Mouse (Mus musculus) hindbrain, embryonic 13.5 days (tissue): ENCODE results near the gene Gprc5c. TPM values are rescaled to one million over a fixed set of nuclear protein-coding genes. Genes with fewer than 3 reads are reported as not detected.

ENCODE experiments used
- ATAC-seq: fragments of 200-750 bp; cut with Nextera tagmentation; 2 replicates; pipeline ENCODE4 v1.8.0; 2017; ENCODE audit warnings: moderate TSS enrichment; ENCODE audit not compliant: low FRiP score
- H3K27ac ChIP-seq: fragments of 300-500 bp; sonication (generic); 2 replicates; pipeline ENCODE4 v1.5.1; 2015; ENCODE audit warnings: inconsistent platforms, mild to moderate bottlenecking, moderate library complexity
- H3K27me3 ChIP-seq: fragments of 300-500 bp; sonication (generic); 2 replicates; pipeline ENCODE4 v1.6.1; 2015; ENCODE audit warnings: mild to moderate bottlenecking, inconsistent platforms
- H3K36me3 ChIP-seq: fragments of 300-500 bp; sonication (generic); 2 replicates; pipeline ENCODE4 v1.6.1; 2015; ENCODE audit warnings: mild to moderate bottlenecking, inconsistent platforms
- H3K4me1 ChIP-seq: fragments of 300-500 bp; sonication (generic); replicated peaks from 2 replicates; pipeline ENCODE4 v1.6.1; 2015; ENCODE audit warnings: inconsistent platforms
- H3K4me2 ChIP-seq: fragments of 300-500 bp; sonication (generic); 2 replicates; pipeline ENCODE4 v1.6.1; 2015; ENCODE audit warnings: inconsistent platforms, mild to moderate bottlenecking, moderate library complexity
- H3K4me3 ChIP-seq: fragments of 300-500 bp; sonication (generic); 2 replicates; pipeline ENCODE4 v1.5.1; 2015; ENCODE audit warnings: mild to moderate bottlenecking, inconsistent platforms
- H3K9ac ChIP-seq: fragments of 300-500 bp; sonication (generic); 2 replicates; pipeline ENCODE4 v1.6.1; 2015; ENCODE audit warnings: mild to moderate bottlenecking, inconsistent platforms
- H3K9me3 ChIP-seq: fragments of 300-500 bp; sonication (generic); 2 replicates; pipeline ENCODE4 v1.6.1; 2016; ENCODE audit warnings: inconsistent platforms
- WGBS: fragments of 180-500 bp; shearing (Covaris S2); methylation state at CpG from one replicate; pipeline ENCODE4 v1.1.7; 2015; 5-methylcytosine and 5-hydroxymethylcytosine counted together
- polyA plus RNA-seq: library from polyadenylated mRNA; unstranded; fragments of >200 nt; fragmentation: Nextera tagmentation; extraction: Ambion mirVana; gene quantifications from 2 replicates; pipeline ENCODE4 v1.2.1, GENCODE M21; 2015

The Gprc5c gene
- polyA plus RNA-seq, 1 experiment from 2014 or later: 9.9 TPM

GRCm38 (mm10) chr11:114874226-114875145, 23.5 kb downstream of the Gprc5c start:
- Histone ChIP-seq H3K27ac (no peak overlapping the region), H3K9ac (no peak overlapping the region), H3K9me3 (no peaks in the 10 kb centered on the region), H3K4me3 (no peak overlapping the region), H3K27me3 (0 out of 2 replicates have a peak, but pooled peaks cover 4% of the 10 kb centered on the region), H3K4me2 (no peak overlapping the region), H3K36me3 (no peaks in the 10 kb centered on the region), H3K4me1 (peaks cover 23% of the 10 kb centered on the region)
- no peak for ATAC-seq
- WGBS: 60% methylated on average over 9 of the region's 9 CpGs

- no peaks in the 10 kb centered on the region for H3K9me3 ChIP-seq
- no peak overlapping the region for H3K9ac ChIP-seq
- no peak overlapping the region for H3K4me3 ChIP-seq
- 0 out of 2 replicates have a peak, but pooled peaks cover 4% of the 10 kb centered on the region for H3K27me3 ChIP-seq
- H3K4me1 ChIP-seq: peaks cover 23% of the 10 kb centered on the region
- no peak overlapping the region for H3K27ac ChIP-seq
- H3K4me2 ChIP-seq: no peak overlapping the region
- 15% methylated on average over 9 of the region's 9 CpGs for WGBS
- H3K36me3 ChIP-seq: no peaks in the 10 kb centered on the region
- no peak for ATAC-seq
Observed at GRCm38 (mm10) chr11:114875301-114875801, 24.4 kb downstream of the Gprc5c start.

GRCm38 (mm10) chr11:114876176-114876575, 25.2 kb downstream of the Gprc5c start:
- Histone ChIP-seq H3K9ac (no peak overlapping the region), H3K27me3 (0 out of 2 replicates have a peak, but pooled peaks cover 4% of the 10 kb centered on the region), H3K27ac (no peak overlapping the region), H3K36me3 (no peaks in the 10 kb centered on the region), H3K9me3 (no peaks in the 10 kb centered on the region), H3K4me3 (no peak overlapping the region), H3K4me1 (peaks cover 23% of the 10 kb centered on the region), H3K4me2 (no peak overlapping the region)
- no peak for ATAC-seq
- WGBS: 44% methylated on average over 7 of the region's 7 CpGs

- WGBS: 56% methylated on average over 2 of the region's 2 CpGs
- no peak overlapping the region for H3K4me3 ChIP-seq
- no peak overlapping the region for H3K4me2 ChIP-seq
- H3K36me3 ChIP-seq: no peaks in the 10 kb centered on the region
- no peak overlapping the region for H3K9ac ChIP-seq
- ATAC-seq: no peak
- H3K9me3 ChIP-seq: no peaks in the 10 kb centered on the region
- peaks cover 23% of the 10 kb centered on the region for H3K4me1 ChIP-seq
- no peak overlapping the region for H3K27ac ChIP-seq
- 0 out of 2 replicates have a peak, but pooled peaks cover 4% of the 10 kb centered on the region for H3K27me3 ChIP-seq
Observed at GRCm38 (mm10) chr11:114876621-114877020, 25.7 kb downstream of the Gprc5c start.

- H3K9ac ChIP-seq: no peak overlapping the region
Observed at GRCm38 (mm10) chr11:114877145-114877544, 26.2 kb downstream of the Gprc5c start.

GRCm38 (mm10) chr11:114879666-114880065, 28.7 kb downstream of the Gprc5c start:
- Histone ChIP-seq H3K27me3 (0 out of 2 replicates have a peak, but pooled peaks cover 4% of the 10 kb centered on the region), H3K9me3 (no peaks in the 10 kb centered on the region), H3K27ac (no peak overlapping the region), H3K4me3 (no peak overlapping the region), H3K36me3 (no peaks in the 10 kb centered on the region), H3K9ac (no peak overlapping the region), H3K4me2 (no peak overlapping the region), H3K4me1 (peaks cover 11% of the 10 kb centered on the region)
- 84% methylated on average over 2 of the region's 2 CpGs for WGBS
- no peak for ATAC-seq

More at GRCm38 (mm10) chr11:114877145-114877544, 26.2 kb downstream of the Gprc5c start:
- ATAC-seq: no peak
- Histone ChIP-seq H3K27me3 (0 out of 2 replicates have a peak, but pooled peaks cover 4% of the 10 kb centered on the region), H3K9me3 (no peaks in the 10 kb centered on the region), H3K36me3 (no peaks in the 10 kb centered on the region), H3K4me2 (no peak overlapping the region), H3K27ac (no peak overlapping the region), H3K4me1 (peaks cover 23% of the 10 kb centered on the region), H3K4me3 (no peak overlapping the region)
- WGBS: 72% methylated on average over 3 of the region's 3 CpGs

- no peak overlapping the region for H3K4me2 ChIP-seq
- no peak for ATAC-seq
Observed at GRCm38 (mm10) chr11:114880185-114880584, 29.2 kb downstream of the Gprc5c start.

GRCm38 (mm10) chr11:114880589-114880988, 29.6 kb downstream of the Gprc5c start:
- H3K36me3 ChIP-seq: no peaks in the 10 kb centered on the region
- WGBS: 6% methylated on average over 1 of the region's 1 CpGs
- H3K4me3 ChIP-seq: no peak overlapping the region
- H3K27ac ChIP-seq: no peak overlapping the region
- no peaks in the 10 kb centered on the region for H3K9me3 ChIP-seq
- peaks cover 3% of the 10 kb centered on the region; the same call in 1 of the 2 replicates for H3K4me1 ChIP-seq
- no peak overlapping the region for H3K4me2 ChIP-seq
- H3K27me3 ChIP-seq: 0 out of 2 replicates have a peak, but pooled peaks cover 4% of the 10 kb centered on the region
- ATAC-seq: no peak
- H3K9ac ChIP-seq: no peak overlapping the region

More at GRCm38 (mm10) chr11:114880185-114880584, 29.2 kb downstream of the Gprc5c start:
- Histone ChIP-seq H3K4me1 (peaks cover 6% of the 10 kb centered on the region), H3K27ac (no peak overlapping the region), H3K9me3 (no peaks in the 10 kb centered on the region), H3K9ac (no peak overlapping the region), H3K27me3 (0 out of 2 replicates have a peak, but pooled peaks cover 4% of the 10 kb centered on the region), H3K4me3 (no peak overlapping the region), H3K36me3 (no peaks in the 10 kb centered on the region)

GRCm38 (mm10) chr11:114883251-114883789, 32.4 kb downstream of the Gprc5c start:
- Histone ChIP-seq H3K4me2 (no peak overlapping the region), H3K4me3 (no peak overlapping the region), H3K36me3 (no peaks in the 10 kb centered on the region), H3K4me1 (no peaks in the 10 kb centered on the region), H3K9me3 (no peaks in the 10 kb centered on the region), H3K27ac (no peak overlapping the region), H3K9ac (no peak overlapping the region), H3K27me3 (no peaks in the 10 kb centered on the region)
- ATAC-seq: no peak
- WGBS: 88% methylated on average over 4 of the region's 4 CpGs

GRCm38 (mm10) chr11:114884380-114885100, 33.6 kb downstream of the Gprc5c start:
- no peaks in the 10 kb centered on the region for H3K9me3 ChIP-seq
- H3K4me2 ChIP-seq: no peak overlapping the region
- no peak overlapping the region for H3K9ac ChIP-seq
- H3K27me3 ChIP-seq: no peaks in the 10 kb centered on the region
- ATAC-seq: no peak
- WGBS: 89% methylated on average over 4 of the region's 4 CpGs
- no peaks in the 10 kb centered on the region for H3K4me1 ChIP-seq
- H3K36me3 ChIP-seq: no peaks in the 10 kb centered on the region
- H3K4me3 ChIP-seq: no peak overlapping the region
- no peak overlapping the region for H3K27ac ChIP-seq

- H3K27ac ChIP-seq: no peak within 1 kb of the TSS
- H3K9ac ChIP-seq: no peak within 1 kb of the TSS
- no peak for ATAC-seq
- WGBS: 48% methylated on average over 18 of the region's 18 CpGs
- 0 out of 2 replicates have a peak, but pooled peaks cover 4% of the 10 kb centered on the region for H3K4me1 ChIP-seq
- H3K36me3 ChIP-seq: no peaks in the 10 kb centered on the region
- no peak within 1 kb of the TSS for H3K4me3 ChIP-seq
- H3K27me3 ChIP-seq: no peaks in the 10 kb centered on the region
- no peaks in the 10 kb centered on the region for H3K9me3 ChIP-seq
- no peak within 1 kb of the TSS for H3K4me2 ChIP-seq
Observed at GRCm38 (mm10) chr11:114889991-114890518, 39.1 kb downstream of the Gprc5c start, which contains the start of gene Cd300a. TSS of gene Cd300a (plus strand) at chr11:114890041.
